Mouse (Mus musculus): ENCODE measurements at regions not wholly inside any gene's neighbourhood (a gene's known extent, or its start where the extent isn't known, plus 50 kb on each side); places are given as distances from the start of the nearest gene placed in this dataset.

DNA sequence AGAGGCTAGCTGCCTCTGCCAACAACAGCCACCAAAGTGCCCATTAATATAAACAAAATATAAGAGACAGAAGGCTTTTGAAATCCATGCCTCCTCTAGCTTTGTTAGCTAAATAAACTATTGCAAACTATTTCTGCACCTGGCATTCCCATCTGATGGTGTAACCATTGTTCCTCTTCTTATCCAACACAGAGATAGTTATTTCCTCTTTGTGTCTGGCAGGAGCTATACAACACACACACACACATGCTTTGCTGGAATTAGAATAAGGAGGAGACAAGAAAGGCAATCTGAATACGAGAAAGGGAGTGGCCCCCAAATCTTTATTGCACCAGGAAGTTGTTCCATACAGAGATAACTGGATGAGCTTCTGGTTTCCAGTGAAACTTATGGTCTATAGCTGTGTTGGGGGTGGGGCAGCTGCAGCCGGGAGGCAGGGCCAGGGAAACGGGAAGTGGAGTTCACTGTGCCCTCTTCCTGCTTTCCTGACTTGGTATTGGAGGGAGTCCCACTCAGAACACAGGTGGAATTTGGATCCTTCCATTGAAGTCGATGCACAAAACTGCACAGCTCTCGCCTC is 64.0 kb upstream of the Zdhhc17 start:
- peak; percentile 96 for DNase-seq

GRCm38 (mm10) chr10:111073262-111073661 is 63.3 kb upstream of the Zdhhc17 start:
- DNase-seq, result no peak

DNA sequence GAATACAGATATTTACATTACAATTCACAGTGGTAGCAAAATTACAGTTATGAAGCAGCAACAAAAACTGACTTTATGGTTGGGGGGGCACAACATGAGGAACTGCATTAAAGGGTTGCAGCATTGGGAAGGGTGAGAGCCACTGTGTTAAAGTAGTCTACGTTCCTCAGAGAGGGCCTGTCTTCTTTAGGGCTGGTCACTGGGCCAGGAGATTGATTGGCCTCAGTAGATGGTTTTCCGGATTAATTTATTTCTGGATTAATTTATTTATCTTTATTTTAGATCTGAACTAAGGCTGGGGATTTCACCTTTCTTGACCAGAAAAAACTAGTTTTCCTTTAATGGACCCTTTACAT is 62.6 kb upstream of the Zdhhc17 start:
- DNase-seq, result no peak

DNA sequence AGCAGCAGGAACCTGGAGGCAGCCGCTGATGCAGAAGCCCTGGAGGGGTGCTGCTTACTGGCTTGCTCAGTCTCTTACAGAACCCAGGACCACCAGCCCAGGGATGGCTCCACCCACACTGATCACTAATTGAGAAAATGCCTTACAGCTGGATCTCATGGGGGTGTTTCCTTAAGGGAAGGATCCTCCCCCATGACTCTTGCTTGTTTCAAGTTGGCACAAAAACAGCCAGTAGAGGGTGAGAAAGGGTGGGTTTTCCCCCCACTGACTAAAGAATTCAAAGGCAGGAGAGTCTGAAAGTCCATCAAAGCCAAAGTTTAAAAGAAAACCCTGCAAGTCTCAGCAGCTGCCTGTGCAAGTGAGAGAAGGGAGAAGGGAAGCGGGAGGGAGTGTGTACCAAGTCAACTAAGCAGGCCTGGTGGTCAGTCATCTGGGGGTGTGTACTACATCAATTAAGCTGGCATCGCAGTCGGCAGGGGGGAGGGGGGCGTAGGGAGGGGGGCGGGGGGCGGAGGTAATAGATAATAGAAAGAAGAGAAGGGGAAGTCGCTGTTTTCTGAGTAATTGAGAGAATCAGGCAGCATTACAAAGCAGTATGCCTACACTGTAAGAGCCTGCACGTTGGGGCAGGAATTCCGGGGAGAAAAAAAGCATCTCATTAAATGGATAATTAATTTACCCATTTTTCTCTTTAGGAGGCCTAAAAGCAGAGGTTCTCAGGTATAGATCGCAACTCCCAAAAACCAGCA is 62.0 kb upstream of the Zdhhc17 start:
- DNase-seq, result peak; percentile 83

DNA sequence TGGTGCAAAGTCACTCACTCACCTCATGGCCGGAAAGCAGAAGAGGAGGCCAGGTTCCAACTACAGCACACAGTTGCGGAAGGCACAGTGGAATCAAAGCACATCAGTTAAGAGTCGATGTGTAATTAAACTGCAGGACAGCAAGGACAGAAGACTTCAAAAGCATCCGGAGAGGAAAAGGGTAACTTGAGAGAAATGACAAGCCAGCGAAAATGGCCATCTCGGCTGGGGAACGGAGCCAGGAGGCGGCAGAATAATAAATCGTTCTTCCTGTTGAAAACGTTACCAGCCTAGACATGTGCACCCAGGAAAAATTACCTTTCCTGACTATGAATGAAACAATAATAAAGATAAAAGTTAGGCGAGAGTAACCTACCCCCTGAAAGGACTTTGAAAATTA is 56.2 kb upstream of the Zdhhc17 start:
- DNase-seq, result no peak

DNA sequence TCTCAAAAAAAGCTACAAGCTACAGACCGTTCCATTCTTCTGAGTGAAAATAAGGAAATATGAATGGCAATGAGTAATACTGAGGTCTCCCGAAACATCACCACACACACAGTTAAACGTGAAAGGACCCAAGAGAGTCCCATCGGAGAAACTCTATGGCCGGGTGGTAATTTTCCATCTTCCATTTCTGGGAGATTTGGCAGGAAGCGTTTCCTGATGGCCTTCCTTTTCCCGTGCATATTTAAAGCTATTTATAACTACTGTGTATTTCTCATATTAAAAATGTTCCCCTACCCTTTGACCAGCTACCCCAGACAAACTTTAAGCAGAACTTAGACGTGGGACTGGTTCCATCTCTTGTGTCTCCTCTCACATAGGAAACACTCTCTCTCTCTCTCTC is 50.7 kb upstream of the Zdhhc17 start:
- peak; percentile 94 for DNase-seq

All from heart, adult 11 months (tissue).